Mouse (Mus musculus): Measurements from ENCODE around the gene Veph1.

Gene Veph1

GRCm38 (mm10) chr3:66221243-66221611 lies 75.4 kb downstream of the Veph1 start:
- peak; percentile 5 to 11 for DNase-seq

DNA sequence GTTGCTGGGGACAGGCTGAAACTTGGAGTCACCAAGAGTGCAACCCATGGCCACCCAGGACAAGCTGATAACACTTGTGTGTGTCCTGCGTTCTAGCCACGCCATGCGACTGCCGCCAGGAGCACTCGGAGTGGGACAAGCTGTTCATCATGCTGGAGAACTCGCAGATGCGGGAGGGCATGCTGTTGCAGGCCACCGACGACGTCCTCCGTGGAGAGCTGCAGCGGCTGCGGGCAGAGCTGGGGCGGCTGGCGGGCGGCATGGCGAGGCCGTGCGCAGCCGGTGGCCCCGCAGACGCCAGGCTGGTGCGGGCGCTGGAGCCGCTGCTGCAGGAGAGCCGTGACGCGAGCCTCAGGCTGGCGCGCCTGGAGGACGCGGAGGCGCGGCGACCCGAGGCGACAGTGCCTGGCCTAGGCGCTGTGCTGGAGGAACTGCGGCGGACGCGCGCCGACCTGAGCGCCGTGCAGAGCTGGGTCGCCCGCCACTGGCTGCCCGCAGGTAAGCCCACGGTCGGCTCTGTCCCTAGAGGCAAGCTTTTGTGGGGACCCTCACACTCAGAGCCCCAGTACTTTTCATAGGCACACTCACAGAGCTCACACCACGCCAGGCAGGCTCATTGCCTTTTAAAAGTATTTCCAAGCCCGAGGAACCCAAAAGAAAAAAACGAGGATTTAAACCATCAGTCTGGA lies 75.9 kb downstream of the Veph1 start:
- no peak for DNase-seq

DNA sequence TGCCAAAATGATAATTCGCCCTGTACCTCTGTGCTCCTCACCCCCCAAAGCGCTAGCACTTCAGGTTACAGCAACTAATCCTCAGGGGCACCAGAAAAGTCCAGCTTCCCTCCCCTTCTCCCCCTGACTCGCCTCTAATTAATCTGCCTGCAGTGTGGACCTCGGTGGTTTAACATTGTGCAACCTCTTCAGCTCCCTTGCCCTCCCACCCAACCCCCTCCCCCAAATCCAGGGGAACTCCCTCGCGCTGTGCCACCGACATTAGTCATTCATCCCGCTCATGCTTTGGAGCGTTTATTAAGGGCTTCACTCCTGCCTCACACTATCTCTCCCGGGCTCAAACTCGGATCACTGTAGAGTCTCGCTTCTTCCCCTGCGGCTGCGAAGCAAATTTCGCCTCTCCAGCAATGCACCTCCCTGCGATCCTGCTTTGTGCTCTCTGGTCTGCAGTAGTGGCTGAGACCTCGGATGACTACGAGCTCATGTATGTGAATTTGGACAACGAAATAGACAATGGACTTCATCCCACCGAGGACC lies 76.9 kb downstream of the Veph1 start, which contains the start of gene Ptx3:
TSS of gene Ptx3 (plus strand) at position 256 of the 537 bp plus-strand sequence.
- no peak for DNase-seq

DNA sequence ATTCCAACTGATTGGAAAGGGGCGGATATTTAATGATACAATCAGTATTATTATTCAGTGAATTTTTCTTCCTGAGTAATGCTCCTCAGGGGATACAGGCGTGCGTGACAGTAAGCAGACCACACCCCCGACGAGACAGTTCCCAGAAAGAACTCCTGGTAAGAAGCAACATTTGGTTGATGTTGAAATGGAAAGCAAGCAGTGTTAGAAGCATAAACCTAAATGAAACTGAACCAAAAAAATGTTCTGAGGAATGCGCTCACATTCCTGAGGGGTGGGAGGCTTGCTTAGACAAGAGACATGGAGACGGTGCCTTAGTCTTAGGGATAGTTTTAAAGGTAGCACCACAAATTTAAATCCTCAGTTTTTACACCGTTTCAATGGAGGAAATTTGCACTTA lies 80.9 kb downstream of the Veph1 start:
- DNase-seq, result no peak

- DNase-seq, result no peak
Measured at GRCm38 (mm10) chr3:66213524-66213923, 83.1 kb downstream of the Veph1 start.

GRCm38 (mm10) chr3:66208836-66209573 lies 87.6 kb downstream of the Veph1 start:
- no peak for DNase-seq

- no peak for DNase-seq
Measured at GRCm38 (mm10) chr3:66193910-66194562, 102.6 kb downstream of the Veph1 start.

DNA sequence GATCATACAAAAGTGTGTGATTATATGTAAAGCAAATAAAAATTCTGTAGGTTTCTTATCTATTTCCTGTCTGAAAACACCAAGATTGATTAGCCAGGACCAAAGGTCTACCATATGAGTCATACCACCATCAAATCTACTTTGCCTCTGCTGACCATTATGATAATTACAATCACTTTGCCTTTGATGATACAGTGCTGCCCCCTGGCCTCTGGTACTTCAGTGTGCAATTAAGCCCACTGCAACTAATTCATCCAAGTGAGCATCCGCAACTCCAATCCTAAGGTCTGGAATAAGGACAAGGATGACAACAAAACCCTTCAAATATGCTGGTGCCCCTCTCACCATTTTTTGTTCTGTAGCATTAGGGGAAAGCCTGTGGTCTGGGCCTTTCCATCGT lies 117.0 kb downstream of the Veph1 start:
- no peak for DNase-seq

GRCm38 (mm10) chr3:66172907-66173306 lies 123.7 kb downstream of the Veph1 start:
- DNase-seq, result no peak

DNA sequence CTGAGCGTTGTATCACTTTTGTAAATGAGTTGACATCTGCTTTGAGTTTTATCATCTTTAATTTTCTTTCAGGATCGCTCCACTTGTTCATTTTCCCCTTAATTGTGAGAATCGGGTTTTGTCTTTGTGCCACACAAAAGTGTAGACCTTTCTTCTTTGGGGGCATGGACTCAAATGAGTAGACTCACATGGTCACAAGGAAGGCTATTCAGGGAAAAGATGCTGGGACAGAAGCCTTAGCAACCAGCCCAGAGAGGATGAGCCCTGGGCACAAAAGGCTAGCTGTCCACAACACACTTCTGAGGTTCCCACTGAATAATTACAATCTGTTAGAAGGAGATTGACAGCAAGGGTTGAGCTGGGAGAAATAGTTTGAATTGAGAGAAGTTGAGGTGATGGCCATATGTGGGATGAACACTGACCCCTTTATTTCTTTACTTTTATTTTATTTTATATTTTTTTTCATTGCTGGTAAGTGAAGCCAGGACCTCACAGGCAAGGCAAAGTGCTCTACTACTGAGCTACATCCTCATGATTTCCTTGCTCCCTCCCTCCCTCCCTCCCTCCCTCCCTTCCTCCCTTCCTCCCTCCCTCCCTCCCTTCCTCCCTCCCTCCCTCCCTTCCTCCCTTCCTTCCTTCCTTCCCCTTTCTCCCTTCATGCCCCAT lies 126.6 kb downstream of the Veph1 start:
- no peak for DNase-seq

GRCm38 (mm10) chr3:66166606-66167290 lies 129.9 kb downstream of the Veph1 start:
- DNase-seq, result no peak

DNA sequence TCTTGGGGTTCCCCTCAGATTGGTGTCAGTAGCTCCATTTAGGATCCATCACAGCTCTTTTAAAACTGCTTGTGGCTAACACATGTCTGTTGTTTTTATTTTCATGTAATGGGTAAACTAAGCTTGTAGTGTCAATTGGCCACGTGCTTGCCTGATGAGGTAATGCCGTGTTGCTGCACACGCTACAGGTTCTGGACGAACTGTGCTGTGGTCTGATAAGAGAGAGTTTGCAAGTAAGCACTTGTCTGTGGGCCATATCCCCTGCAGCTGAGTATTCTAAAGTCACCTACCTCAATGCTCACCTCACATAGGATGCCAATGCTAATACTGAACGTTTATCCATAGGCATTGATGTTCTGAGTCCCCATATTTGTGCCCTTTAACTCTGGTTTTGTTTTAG lies 131.6 kb downstream of the Veph1 start:
- DNase-seq, result no peak

DNA sequence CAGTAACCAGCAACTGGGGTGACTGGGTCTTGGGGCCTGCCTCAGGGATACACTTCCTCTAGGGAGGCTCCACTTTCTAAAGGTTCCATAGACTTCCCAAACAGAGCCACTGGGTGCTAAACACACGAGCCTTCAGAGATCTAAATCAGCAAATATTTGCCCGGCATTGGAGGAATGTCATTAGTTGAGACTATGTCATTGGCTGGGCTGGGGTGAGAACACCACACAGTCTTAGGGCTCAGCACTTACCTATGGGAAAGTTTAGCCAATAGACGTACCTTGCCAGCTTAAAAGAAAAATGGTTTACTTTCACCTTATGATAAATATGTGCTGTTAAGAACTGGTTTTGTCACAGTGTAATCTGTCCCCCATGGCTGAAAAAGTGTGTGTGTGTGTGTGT lies 132.1 kb downstream of the Veph1 start:
- DNase-seq, result no peak

- DNase-seq, result no peak
Measured at GRCm38 (mm10) chr3:66162612-66163011, 134.0 kb downstream of the Veph1 start.

DNA sequence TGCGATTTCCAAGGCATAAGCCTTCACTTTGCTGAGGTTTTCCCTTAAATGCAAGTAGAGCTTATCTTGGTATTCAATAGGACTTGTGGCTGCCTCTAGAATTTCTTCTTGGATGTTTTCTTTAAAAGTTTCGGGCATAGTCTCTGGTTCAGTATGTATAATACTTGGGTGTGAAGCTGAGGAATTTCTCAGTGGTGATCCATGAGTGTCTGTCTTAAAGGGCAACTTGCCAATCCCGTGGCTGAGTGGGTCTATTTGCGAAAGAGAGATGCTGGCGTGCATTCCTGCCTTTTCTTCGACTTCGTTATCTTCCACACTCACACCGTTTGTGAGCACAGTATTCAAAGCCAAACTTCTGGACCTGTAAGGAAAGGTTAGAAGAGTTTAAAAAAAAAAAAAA lies 138.7 kb downstream of the Veph1 start:
- no peak for DNase-seq

GRCm38 (mm10) chr3:66137601-66138000 lies 159.0 kb downstream of the Veph1 start:
- no peak for DNase-seq

DNA sequence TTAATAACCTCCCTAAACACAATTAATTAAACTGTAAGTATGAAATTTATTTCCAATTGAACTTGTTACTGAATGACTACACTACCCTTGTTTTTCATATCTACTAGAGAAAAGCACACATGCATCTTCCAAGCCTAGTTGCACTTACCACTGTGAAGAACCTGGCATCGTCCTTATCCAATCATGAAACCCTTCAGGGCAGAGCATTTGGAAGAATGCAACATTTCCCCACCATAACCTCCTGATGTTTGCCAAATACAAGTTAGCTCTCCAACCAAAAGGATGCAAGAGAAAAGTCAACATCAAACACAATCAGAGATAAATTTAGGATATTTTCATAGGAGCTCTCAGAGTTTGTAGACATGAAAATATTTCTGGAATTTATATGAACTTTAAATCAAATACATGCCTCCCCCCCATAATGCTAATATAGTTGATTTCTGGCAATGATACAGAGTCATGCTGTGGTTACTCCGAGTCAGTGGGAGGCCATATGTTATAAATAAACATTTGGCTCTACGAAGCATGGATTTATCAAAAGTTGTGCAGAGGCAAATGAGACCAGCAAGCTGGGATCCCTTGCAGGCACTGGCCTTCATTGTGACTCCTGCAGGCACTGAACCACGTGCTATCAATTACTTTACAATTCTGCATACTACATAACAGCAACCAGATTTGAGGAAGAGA lies 165.2 kb downstream of the Veph1 start:
- DNase-seq, result no peak

DNA sequence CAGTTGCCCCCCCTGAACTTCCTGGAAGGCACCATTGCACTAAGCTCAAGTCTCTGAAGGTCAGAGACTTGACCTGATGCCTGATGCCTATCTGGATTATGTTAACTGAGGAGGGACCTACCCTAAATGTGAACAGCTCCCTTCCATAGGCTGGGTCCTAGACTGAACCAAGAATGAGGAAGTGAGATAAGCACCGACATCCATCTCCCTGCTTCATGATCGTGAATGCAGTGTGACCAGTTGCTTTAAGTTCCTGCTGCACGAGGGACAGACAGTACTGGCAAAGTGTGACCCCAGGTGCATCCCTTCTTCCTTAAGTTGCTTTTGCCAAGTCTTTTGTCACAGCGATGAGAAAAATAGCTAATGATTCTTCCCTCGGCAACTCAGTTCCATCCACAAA lies 166.9 kb downstream of the Veph1 start:
- no peak for DNase-seq

DNA sequence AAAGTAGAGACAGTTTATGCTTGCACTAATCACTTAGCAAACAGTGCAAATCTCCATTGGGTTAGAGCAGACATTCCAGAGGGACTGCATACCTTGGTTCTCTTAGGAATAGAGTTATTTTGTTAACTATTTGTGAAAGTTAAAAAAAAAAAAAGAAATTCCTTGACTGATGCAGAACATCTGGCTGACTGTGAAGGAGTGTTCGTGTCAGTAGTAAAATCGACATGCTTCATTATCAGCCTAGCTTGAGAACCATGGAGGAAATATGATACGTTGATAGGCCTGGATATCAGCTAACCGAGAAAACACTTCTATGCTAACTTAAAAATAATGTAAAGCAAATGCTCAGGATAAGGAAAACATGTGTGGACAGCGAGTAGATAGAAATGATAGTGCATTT lies 191.1 kb downstream of the Veph1 start:
- no peak for DNase-seq

DNA sequence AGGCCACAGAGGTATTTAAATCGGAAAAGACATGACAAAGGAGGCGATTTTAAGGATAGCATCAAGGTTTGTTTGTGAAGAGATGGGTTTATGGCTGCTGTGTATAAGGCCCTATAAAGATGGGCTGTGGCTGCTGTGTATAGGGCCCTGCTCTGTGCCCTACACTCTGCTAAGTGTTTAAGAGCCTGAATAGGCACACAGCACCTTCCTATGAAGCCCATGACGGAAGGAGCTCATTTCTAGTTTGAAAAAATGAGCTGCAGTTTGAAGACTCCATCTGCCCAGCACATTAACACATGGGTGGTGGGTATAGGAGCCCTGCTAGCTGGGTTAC lies 194.1 kb downstream of the Veph1 start:
- DNase-seq, result no peak

DNA sequence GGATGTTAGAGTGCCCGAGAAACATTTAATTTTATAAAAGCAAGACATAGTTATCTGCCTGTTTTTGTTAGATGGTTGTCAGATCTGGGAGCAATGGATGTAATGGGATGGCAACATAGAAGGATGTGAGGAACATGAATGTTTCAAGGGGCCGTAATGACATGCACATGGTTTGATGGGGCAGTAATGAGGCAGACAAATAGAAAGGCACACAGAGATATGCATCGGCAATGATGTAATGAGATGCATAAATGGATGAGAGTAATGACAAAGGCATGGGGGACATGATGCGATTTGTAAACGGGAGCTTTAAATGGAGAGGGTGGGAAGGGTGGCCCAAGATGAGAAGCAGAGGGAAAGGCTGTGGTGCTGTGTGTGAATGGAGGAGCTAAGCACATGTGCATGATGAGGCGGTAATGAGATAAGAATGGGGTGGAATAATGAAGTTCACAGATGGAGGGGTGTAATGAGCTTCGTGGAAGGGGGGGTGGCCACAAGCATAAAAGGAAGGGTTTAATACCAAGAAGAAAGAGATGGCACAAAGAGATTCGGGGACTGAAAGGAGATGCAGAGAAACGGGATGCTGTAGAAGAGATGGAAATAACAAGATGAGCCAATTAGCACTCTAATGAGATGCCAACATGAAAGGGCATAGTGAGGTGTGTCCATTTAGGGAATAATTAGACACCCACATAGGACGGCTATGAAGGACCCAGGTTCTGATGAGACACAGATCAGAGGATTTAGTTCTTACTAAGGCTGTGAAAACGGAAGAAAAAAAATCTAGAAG lies 194.6 kb downstream of the Veph1 start:
- DNase-seq, result no peak
